Mouse (Mus musculus): ENCODE data around the gene Inpp5a. TPM values are rescaled to one million over a fixed set of nuclear protein-coding genes. Genes with fewer than 3 reads are reported as not detected.

Inpp5a gene
- 42.7 and 51.1 TPM in 2 replicates for polyA plus RNA-seq (2012; rRNA removed)

DNA sequence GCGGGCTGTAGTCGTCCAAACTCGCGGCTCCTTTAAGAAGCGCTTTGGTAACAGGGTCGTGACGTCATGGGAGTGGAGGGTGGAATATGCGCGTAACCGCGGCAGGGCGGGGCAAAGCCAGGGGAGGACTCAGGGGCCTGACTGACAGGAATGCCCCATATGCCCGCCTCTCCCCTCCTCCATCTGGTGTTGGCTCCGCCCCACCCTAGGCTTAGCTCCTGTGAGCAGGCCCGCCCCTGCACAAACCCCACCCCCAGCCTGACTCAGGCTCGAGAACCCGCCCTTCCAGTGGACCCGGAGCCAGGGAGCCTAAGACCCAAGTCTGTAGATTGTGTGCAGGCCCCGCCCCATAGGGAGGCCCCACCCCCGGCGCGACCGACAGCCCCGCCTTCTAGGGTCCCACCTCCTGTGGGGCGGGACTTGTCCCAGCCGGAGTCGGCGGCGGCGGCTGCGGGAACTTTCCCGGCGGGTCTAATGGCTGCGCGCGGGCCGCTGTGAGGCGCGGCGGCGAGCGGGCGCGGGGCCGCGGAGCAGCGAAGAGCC lies at the start of gene Inpp5a:
Gene Inpp5a (plus strand): TSS at position 440 of the 543 bp plus-strand sequence.
- under 1% methylated on average over 45 of the region's 47 CpGs for WGBS
- peak; percentile 98 for DNase-seq (ENCODE audit: low read depth, low spot score)

DNA sequence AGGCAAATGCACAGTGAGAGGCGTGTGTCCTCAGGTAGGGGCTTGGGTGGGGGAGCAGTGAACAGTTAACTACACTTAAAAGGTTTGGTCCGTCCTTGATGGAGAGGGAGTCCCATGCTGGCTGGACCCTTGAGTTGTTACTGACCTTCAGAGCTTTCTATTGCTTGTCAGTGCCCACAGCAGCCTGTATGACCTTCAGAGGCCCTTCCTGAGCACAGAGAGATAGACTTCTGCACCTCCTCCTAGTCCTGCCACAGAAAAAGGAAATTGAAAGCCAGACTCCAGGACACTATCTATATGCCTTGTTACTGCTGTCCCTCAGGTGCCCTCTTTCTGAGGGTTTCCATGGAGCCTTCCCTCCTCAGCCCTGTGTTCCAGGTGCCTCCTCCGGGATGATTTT lies 49.7 kb upstream of the Inpp5a start:
- 91% methylated on average over 3 of the region's 3 CpGs for WGBS
- no peak for DNase-seq (ENCODE audit: low read depth, low spot score)

DNA sequence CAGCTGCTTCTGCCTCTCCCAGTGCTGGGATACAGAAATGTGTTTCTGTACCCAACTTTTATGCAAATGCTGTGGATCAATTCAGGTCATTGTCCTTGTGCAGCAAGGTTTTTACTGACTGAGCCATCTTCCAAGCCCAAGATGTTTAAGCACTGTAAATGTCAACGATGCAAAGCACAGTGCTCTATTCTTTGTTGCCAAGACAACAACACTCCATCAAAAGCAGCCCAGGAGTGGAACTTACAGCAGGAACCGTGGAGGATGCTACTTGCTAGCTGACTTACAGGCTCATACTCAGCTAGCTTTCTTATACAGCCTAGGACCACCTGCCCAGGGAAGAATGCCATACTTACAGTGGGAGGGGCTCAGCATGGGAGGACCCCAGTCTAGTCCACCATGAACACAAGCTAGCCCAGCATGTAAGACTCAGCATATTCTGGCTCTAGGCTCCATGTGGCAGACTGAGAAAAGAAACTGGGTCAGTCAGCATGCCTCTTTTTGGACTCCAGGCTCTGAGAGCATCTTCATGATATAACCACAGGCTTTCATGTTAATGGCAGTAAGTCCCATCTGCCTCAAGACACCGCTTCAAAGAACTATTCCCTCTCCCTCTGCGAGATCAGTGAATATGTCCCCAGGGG lies 47.8 kb upstream of the Inpp5a start:
- no peak for DNase-seq (ENCODE audit: low read depth, low spot score)
- WGBS: 69% methylated on average over 4 of the region's 4 CpGs

DNA sequence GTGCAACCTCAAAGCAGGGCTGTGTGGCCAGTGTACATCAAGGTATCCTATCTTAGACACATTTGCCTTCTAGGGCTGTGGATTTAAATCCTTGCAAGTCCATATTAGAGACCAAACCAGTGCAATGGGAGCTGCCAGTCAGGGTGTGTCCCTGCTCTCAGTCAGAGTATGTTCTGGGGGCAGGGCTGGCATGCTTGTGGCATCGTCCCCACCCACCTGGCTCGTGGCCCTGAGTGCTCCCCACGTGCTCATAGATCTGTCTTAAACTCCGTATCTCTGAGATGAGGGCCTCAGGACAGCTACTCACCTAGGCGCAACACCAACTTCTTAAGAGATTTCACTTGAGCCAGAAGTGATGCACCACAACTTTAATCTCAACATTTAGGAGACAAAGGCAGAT lies 46.1 kb upstream of the Inpp5a start:
- WGBS: 32% methylated on average over 5 of the region's 5 CpGs
- DNase-seq (ENCODE audit: low read depth, low spot score): no peak

DNA sequence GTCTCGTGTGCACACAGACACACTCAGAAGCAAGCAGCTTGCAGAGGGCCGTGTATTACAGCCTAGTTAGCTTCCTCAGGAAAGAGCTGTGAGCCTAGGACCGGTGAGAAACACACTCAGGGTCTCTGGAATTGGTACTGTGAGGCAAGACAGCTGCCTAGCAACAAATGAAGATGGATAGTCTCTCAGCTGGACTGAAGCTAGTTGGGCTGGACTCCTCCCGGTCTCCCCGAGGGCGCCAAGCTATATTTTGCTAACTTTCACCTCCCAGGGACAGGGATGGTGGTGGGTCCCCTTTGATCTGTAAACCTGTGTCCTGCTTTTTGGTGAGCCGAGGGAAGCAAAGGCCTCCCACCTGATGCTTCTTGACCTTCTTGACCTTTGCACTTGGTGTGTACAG lies 41.9 kb upstream of the Inpp5a start:
- no peak for DNase-seq (ENCODE audit: low read depth, low spot score)
- 83% methylated on average over 7 of the region's 7 CpGs for WGBS

DNA sequence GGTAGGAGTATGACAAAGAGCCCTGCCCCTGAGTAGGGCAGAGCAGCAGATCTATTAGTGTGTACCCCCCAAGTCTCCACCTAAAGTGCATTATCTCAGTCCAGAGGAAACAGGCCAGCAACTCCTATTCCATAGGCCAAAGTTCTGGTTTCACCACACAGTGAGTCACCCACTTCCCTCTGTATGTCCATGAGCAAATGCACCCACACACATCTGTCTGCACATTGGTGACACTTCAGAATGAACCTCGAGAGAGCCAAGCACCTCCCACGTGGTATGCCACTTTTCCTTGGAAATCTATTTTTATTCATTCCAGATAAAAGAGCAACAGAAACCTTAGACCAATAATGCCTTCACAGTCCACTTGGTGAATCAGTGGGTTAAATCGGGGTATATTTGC lies 38.3 kb upstream of the Inpp5a start:
- 61% methylated on average over 3 of the region's 3 CpGs for WGBS
- DNase-seq (ENCODE audit: low read depth, low spot score): no peak

DNA sequence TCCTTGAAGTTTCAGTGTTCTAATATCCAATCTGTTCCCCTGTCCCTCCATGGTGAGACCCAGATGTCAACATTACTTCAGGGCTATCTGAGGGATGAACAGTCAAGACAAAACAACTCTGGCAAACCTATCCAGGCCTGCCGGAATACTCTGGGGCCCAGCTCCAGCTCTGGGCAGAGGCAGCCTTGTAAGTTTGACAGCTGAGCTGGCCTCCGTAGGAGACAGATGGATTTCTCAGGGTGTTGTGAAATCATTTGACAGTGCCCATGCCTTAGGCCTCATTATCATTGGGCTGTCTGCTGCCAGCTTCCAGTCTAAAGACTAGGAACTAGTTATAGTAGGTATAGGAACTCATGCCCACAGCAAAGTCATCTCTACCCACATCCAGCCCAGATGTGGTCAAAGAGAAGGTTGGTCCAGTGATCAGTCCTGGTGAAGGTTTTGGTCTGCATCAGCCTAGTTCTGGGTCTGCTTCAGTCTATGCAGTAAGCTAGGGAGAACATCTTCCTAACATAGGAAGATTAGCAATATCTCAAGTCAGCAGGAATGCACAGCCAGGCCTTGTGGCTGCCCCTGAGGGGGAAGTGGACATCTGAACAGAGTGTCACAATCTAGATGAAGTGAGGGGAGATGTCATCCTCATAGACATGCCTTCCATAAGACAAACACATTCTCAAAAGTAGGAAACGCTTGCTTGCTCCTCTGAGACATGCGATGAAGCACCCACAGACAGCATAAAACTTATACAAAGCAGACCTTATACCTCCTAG lies 34.4 kb upstream of the Inpp5a start:
- no peak for DNase-seq (ENCODE audit: low read depth, low spot score)
- 90% methylated on average over 4 of the region's 4 CpGs for WGBS

DNA sequence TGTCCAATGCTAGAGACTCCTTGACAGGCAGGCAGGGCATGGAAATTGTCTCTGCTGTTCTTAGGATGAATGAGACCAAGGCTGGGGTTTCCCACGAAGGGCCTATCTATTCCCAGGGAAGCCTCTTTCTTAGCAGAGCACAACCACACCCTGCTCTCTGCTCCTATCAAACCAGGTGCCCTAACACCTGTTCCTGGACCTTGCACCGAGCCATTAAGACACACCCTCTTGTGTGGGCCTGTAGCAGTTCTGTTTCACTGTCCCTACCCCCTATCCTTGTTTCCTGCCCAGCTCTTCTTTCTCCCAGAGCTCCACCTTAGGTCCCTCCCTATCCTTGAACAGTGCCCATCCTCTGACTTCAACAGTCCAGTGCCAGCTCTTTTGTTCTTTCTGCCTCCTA lies 31.9 kb upstream of the Inpp5a start:
- DNase-seq (ENCODE audit: low read depth, low spot score): no peak
- WGBS: 25% methylated on average over 2 of the region's 2 CpGs

DNA sequence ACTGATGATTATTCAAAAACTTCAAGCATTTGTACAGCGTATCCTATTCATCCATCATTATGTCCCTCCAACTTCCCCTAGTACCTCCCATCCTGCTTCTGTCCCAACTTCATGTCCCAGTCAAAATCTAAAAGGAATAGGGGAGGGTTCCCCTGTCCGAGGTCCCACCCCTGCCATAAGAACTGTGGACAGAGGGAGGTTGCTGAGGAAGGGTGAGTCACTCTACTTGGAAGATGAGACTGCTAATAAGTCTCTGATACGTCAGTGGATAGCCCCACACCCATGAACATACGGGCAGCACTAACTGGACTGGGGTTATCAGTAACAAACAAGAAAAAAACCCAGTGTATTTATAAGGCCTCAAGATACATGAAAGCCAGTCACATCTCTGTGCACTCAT lies 29.0 kb upstream of the Inpp5a start:
- no peak for DNase-seq (ENCODE audit: low read depth, low spot score)
- 38% methylated on average over 4 of the region's 4 CpGs for WGBS

DNA sequence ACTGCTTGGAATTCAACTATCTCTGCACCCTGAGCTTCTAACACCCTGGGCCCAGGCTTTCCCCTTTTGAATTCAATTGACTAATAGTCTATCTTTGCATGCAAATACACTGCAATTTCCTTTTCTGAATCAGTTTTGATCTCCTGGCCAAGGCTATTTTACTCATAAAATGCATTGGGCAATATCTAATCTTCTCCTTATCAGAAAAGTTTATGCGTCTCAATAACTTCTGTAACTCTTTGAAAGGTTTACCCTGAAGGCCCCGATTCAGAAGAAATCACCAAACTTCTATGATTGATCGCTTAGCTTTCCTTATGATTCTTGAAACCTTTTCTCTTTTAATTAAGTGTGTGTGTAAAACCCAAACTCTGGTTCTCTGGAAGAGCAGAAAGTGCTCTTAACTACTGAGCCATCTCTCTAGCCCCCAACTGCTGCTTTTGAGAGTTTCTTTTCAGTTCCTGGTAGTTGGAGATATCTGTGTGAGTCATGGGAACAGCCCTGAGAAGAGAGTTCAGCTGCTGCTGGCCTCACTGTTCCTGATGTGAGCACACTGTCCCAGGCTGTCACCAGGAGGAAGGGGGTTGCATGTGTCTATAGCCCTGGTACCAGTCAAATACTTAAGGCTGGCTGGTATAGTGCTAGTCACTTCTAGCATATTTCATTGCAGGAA lies 27.9 kb upstream of the Inpp5a start:
- 35% methylated on average over 3 of the region's 3 CpGs for WGBS
- DNase-seq (ENCODE audit: low read depth, low spot score): no peak

DNA sequence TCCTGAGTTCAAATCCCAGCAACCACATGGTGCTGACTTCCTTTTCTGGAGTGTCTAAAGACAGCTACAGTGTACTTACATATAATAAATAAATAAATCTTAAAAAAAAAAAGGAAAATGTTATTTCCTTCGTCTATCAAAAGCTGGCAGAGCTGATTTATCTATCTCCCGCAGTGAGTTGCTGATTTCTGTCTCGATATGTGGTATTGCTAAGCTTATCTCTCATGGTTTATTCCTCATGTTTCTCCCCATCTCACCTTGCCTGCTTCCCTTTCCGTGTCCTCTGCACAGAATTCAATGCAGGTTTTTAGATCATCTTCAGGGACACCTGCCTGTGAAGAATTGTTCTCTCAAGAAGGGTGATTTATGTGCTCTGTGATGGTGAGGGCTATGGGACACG lies 27.1 kb upstream of the Inpp5a start:
- 91% methylated on average over 5 of the region's 5 CpGs for WGBS
- no peak for DNase-seq (ENCODE audit: low read depth, low spot score)

DNA sequence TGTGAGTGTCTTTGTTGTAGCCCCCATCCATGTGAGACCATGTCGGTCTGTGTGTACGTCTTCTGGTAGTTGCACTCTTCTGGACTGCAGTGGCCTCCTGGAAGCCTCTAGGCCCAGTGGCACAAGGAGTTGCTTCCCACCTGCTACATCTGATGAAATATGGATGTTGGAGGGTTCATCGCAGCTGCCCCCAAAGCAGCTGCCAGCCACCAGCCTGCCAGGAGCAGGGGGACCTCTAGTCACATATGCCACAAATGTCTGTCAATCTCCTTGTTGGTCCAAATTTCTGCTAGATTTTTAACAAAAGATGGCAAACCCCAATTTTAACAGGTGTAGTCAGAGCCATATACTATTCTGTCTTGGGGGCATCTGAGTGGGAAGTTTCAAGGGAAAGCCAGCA lies 26.4 kb upstream of the Inpp5a start:
- no peak for DNase-seq (ENCODE audit: low read depth, low spot score)
- WGBS: 96% methylated on average over 3 of the region's 3 CpGs

DNA sequence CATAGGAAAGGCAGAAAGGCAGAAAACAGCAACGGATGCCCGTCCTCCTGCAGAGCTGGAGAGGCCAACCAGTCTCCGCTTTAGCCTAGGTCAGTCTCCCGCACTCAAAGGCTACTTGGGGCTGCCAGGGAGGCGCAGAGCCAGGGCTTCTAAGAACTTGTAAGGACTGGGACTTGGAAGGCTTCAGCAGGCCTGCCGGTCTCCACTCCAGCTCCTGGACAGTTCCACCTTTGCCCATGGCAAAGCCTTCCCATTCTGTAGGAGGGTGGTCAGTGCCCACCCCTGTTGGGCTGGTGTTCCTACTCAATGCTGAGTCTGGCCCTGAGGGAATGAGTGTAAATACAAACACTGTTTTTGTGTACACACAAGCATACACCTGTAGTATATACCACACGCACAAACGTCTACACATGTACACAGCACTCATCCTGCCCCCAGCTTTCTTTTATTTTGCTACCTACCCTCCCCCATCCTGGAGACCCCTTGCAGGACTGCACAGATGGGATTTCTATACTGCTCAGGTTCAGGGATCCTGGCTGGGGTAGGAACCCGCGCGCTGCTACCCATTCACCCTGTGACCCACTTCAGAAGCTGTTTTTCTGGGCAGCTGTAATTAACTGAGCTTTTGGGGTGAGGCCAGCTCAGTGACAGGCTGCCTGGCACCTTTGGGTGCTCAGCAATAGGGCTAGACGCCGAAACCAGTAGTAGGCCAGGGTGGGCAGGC lies 25.5 kb upstream of the Inpp5a start:
- no peak for DNase-seq (ENCODE audit: low read depth, low spot score)
- 57% methylated on average over 13 of the region's 13 CpGs for WGBS

DNA sequence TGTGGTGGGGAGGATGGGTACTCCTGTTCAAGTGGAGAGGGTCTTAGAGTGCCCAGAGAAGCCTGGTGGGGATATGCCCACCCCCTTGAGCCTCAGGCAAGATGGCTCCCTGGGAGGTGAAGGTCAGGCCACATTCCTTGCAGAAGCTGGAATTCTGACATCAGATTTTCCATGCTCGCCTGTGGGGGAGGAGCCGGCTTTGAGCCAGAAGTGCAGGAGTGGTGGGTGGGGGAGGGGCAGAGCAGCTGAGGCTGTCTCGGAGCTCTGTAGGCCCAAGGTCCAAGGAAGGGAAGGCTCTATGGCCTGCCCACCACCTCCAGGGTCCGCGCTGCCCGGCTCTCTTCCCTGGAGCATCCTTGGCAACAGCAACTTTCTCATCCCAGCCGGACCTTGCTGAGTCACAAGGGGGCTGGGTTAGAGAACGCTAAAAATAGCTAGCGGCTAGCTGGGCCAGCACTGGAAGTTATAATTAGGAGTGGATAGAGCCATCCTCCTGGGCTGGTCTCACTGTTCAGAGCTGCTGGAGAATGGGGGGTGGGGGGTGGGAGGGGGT lies 24.8 kb upstream of the Inpp5a start:
- 9% methylated on average over 9 of the region's 9 CpGs for WGBS
- no peak for DNase-seq (ENCODE audit: low read depth, low spot score)

DNA sequence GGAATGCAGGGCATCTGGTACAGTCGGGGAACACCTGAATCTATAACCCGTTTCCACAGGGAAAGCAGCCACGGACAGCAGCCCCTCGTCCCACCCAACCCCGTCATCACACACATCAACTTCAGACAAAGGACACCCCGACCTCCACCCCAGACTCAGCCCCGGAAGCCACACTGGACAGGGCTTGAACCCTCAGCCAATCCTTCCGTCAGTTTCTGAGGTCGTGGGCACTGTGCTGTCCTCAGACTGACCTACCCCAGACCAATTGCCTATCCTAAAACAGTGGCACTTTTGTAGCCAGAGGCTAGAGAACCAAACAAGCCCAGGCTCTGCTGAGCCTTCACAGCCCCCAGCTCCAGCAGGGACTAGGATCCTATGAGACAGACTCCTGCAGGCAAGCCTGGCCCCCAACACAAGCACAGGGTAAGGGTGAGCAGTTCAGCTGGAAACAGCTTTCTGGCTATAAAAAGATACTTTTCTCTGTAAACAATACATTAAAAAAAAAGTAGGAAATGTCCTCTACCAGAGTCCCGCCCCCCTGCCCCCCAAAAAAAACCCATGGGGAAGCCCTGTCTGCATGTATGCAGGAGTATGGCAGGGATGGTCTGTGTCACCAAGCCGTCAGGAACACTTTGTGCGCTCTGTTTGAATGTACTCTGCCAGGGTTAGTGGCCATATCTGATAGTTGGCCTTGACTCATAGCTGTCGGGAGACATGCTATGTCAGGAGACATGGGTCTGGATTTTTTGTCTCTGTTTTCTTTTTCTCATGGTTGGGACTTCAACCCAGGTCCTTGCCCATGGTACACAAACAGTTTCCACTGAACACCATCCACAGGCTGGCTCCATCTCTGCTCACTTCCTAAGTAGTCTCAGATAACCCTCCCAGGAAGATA lies 23.7 kb upstream of the Inpp5a start:
- WGBS: 66% methylated on average over 13 of the region's 13 CpGs
- DNase-seq (ENCODE audit: low read depth, low spot score): no peak

DNA sequence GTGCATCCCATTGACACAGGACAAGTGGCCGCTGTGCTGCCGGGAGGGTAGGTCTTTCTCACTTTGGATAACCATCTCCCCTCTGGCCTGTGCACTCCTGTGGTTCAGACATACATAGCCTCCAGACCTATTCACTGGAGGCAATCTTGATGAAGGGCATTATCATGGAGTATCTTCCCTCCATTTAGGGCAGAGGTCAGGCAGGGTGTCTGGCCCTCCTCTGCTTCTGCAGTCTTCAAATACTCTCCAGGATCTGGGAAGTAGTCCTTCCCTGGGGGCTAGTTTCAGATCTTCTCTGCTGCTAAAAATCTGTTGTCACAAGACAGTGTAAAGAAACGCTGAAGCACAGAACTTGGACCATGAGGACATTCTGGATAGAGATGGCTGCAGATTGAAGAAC lies 22.8 kb upstream of the Inpp5a start:
- WGBS: 87% methylated on average over 3 of the region's 3 CpGs
- no peak for DNase-seq (ENCODE audit: low read depth, low spot score)

DNA sequence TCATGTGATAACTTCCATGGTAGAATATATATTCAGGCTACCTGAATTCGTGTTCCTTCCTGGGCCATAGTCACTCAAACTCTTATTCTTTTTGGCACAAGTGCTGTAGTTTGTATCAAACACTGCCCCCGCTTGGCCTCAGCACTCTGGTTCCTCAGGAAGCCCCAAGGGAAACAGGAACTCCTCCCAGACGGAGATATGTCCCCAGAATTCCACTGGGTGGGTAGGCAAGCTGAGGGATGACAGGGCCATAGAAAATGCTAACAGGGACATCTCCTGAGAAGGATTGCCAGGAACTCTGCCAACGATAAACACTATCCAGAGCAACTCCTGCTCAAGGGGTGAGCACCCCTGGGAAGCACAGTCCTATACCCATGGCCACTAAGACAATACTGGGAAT lies 22.4 kb upstream of the Inpp5a start:
- no peak for DNase-seq (ENCODE audit: low read depth, low spot score)
- WGBS: 68% methylated on average over 4 of the region's 4 CpGs

DNA sequence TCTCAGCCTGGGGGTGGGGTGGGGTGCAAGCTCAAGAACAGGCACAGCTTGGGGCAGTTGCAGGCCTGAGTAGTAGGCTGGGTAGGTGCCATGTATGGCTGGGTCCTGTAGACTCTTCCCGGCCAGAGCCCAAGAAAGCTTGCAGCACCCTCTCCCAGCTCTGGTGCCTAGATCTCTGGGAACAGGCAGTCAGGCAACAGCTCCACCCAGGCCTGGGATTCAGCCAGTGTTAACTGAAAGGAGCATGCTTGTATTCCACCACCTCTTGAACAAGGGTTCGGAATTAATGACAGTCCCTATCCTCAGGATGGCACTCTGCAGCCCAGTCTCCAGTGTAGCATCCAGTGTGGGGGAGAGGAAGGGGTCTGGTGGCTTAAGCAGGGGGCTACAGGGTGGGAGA lies 20.7 kb upstream of the Inpp5a start:
- no peak for DNase-seq (ENCODE audit: low read depth, low spot score)
- WGBS: 28% methylated on average over 2 of the region's 2 CpGs

All from large intestine, adult 2 months (tissue).